Mouse (Mus musculus) E14TG2a.4 (cell line): ENCODE measurements around the gene Ngfr.

ENCODE experiments used
- H3K27me3 ChIP-seq: 2 replicates; pipeline ENCODE4 v1.6.1; 2014; ENCODE audit warnings: low read length, control low read depth; ENCODE audit not compliant: insufficient read depth
- H3K36me3 ChIP-seq: 2 replicates; pipeline ENCODE4 v1.6.1; 2014; ENCODE audit warnings: low read length, control low read depth; ENCODE audit not compliant: insufficient read depth
- H3K4me1 ChIP-seq: replicated peaks from 2 replicates; pipeline ENCODE4 v1.6.1; 2014; ENCODE audit warnings: low read depth, low read length, control low read depth
- H3K4me3 ChIP-seq: replicated peaks from 2 replicates; pipeline ENCODE4 v1.5.1; 2014; ENCODE audit warnings: mild to moderate bottlenecking, low read length
- H3K9me3 ChIP-seq: 2 replicates; pipeline ENCODE4 v1.6.1; 2014; ENCODE audit warnings: low read length, control low read depth
- CTCF ChIP-seq: conservative IDR thresholded peaks from 2 replicates; pipeline ENCODE4 v1.5.1; 2014; ENCODE audit warnings: low read length
- NANOG ChIP-seq: IDR thresholded peaks from 2 replicates; pipeline ENCODE4 v1.6.1; 2014; ENCODE audit warnings: borderline replicate concordance, low read length, mixed read lengths
- POU5F1 ChIP-seq: IDR thresholded peaks from 2 replicates; pipeline ENCODE4 v1.6.1; 2014; ENCODE audit warnings: low read length, borderline replicate concordance

Gene Ngfr

DNA sequence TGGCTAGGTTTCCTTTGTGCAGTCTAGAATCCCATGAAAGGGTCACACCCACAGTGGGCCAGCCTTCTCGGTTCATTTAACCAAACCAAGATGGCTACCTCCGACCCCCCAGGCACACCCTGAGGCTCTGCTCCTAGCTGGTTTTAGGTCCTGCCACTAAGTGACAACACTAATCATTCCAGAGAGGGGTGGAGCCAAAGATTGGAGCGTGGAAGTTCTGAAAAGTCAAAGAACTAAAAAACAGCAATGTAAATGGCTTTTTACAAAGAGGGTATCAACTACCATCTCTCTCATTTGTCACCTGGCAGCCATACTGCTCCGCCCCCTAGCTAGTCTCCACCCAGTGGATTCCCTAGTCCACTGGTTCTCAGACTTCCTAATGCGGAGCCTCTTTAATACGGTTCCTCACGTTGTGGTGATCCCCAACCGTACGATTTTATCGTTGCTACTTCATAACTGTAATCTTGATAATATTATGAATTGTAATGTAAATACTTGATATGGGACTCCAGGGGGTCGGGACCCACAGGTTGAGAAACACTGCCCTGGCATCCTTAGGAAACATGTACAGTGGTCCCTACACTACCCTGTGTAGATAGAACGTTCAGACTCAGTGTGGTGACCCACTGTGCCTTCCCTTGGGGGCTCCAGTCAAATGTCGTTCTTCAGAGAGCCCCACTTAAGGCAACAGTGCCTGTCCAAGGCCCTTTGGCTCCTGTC, 55.0 kb downstream of the Ngfr start:
- Histone ChIP-seq H3K36me3 (no peaks in the 10 kb centered on the region), H3K9me3 (no peaks in the 10 kb centered on the region), H3K4me3 (peak overlapping the region; percentile 41), H3K4me1 (peaks cover 53% of the 10 kb centered on the region), H3K27me3 (no peaks in the 10 kb centered on the region)
- no peak for TF ChIP-seq POU5F1
- TF ChIP-seq CTCF: no peak
- TF ChIP-seq NANOG: no peak

GRCm38 (mm10) chr11:95528231-95528630, 59.3 kb downstream of the Ngfr start:
- peaks cover 52% of the 10 kb centered on the region for H3K4me1 ChIP-seq
- no peaks in the 10 kb centered on the region for H3K9me3 ChIP-seq
- H3K27me3 ChIP-seq: no peaks in the 10 kb centered on the region
- no peaks in the 10 kb centered on the region for H3K36me3 ChIP-seq
- H3K4me3 ChIP-seq: no peak overlapping the region
- TF ChIP-seq CTCF (peak; percentile 49), NANOG (no peak)

- 0 out of 2 replicates have a peak, but pooled peaks cover 6% of the 10 kb centered on the region for H3K27me3 ChIP-seq
- H3K4me1 ChIP-seq: peaks cover 43% of the 10 kb centered on the region
- H3K36me3 ChIP-seq: no peaks in the 10 kb centered on the region
- no peak for TF ChIP-seq NANOG
- no peak for TF ChIP-seq POU5F1
- no peak for TF ChIP-seq CTCF
- no peaks in the 10 kb centered on the region for H3K9me3 ChIP-seq
- H3K4me3 ChIP-seq: no peak overlapping the region
Measured at GRCm38 (mm10) chr11:95527307-95527706, 60.2 kb downstream of the Ngfr start.

- Histone ChIP-seq H3K36me3 (no peaks in the 10 kb centered on the region), H3K4me1 (peaks cover 76% of the 10 kb centered on the region), H3K4me3 (peak overlapping the region; percentile 43), H3K27me3 (0 out of 2 replicates have a peak, but pooled peaks cover 9% of the 10 kb centered on the region), H3K9me3 (no peaks in the 10 kb centered on the region)
- TF ChIP-seq CTCF (peak; percentile 100), NANOG (no peak), POU5F1 (no peak)
Measured at GRCm38 (mm10) chr11:95521563-95521962, 66.0 kb downstream of the Ngfr start.

DNA sequence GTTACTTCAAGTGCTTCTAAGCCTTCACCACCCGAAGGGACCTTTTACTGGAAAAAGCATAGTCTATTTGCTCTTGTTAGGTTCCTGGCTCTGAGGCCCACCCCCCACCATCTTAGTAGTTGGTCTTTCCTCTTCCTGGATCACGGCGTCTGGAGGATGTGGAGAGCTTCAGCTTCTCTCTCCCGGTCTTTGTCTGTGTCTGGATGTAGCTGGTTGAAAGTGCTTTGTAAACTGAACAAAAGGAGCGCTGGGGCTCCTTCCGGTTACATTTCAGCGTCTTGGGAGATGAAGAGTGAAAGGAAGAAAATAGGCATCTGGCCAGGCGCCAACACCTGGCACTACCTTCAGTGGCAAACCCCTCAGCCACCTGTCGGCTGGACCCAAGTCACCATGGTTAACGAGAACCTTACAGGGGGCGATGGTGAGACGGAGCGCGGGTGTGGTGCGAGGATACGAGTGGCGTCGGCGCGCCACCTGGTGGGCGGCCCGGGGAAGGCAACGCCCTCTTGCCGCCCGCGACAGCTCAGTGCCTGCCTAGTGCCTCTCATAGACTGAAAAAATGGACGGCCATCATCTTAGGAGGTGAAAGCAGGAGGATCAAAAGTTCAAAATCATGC, 67.0 kb downstream of the Ngfr start:
- Histone ChIP-seq H3K4me3 (peak overlapping the region; percentile 43), H3K27me3 (0 out of 2 replicates have a peak, but pooled peaks cover 9% of the 10 kb centered on the region), H3K36me3 (no peaks in the 10 kb centered on the region), H3K4me1 (peaks cover 80% of the 10 kb centered on the region), H3K9me3 (no peaks in the 10 kb centered on the region)
- peak; percentile 15; the same call in 1 of the 2 replicates for TF ChIP-seq CTCF
- peak; percentile 16; the same call in 1 of the 2 replicates for TF ChIP-seq NANOG
- no peak for TF ChIP-seq POU5F1

- H3K4me3 ChIP-seq: peak overlapping the region; percentile 43; the same call in 1 of the 2 replicates
- H3K9me3 ChIP-seq: no peaks in the 10 kb centered on the region
- no peaks in the 10 kb centered on the region for H3K36me3 ChIP-seq
- H3K27me3 ChIP-seq: peaks cover 9% of the 10 kb centered on the region; the same call in 1 of the 2 replicates
- peaks cover 80% of the 10 kb centered on the region for H3K4me1 ChIP-seq
- no peak for TF ChIP-seq POU5F1
Measured at GRCm38 (mm10) chr11:95519996-95520395, 67.5 kb downstream of the Ngfr start.

GRCm38 (mm10) chr11:95519299-95519698, 68.2 kb downstream of the Ngfr start:
- no peaks in the 10 kb centered on the region for H3K36me3 ChIP-seq
- peaks cover 9% of the 10 kb centered on the region; the same call in 1 of the 2 replicates for H3K27me3 ChIP-seq
- peak overlapping the region; percentile 37; the same call in 1 of the 2 replicates for H3K4me3 ChIP-seq
- peaks cover 77% of the 10 kb centered on the region for H3K4me1 ChIP-seq
- TF ChIP-seq CTCF (no peak), NANOG (no peak), POU5F1 (no peak)
- H3K9me3 ChIP-seq: no peaks in the 10 kb centered on the region
